Mouse (Mus musculus) limb, embryonic 15.5 days (tissue): Measurements from ENCODE around the gene Rhox4e. TPM values are rescaled to one million over a fixed set of nuclear protein-coding genes. Genes with fewer than 3 reads are reported as not detected.
"Not testable (repeated sequence)": the region's sequence is repeated elsewhere in the genome, so short reads cannot be mapped to it uniquely, and the experiment has no call there.

Experiments used
- ATAC-seq: fragments of 200-750 bp; cut with Nextera tagmentation; 2 replicates; pipeline ENCODE4 v1.8.0; 2017; ENCODE audit warnings: low read depth, moderate TSS enrichment; ENCODE audit not compliant: insufficient number of reproducible peaks, low FRiP score, low TSS enrichment
- H3K27ac ChIP-seq: fragments of 300-500 bp; sonication (generic); 2 replicates; pipeline ENCODE4 v1.5.1; 2015; ENCODE audit warnings: moderate library complexity, mild to moderate bottlenecking, inconsistent platforms
- H3K27me3 ChIP-seq: fragments of 300-500 bp; sonication (generic); 2 replicates; pipeline ENCODE4 v1.6.1; 2015; ENCODE audit warnings: inconsistent platforms
- H3K36me3 ChIP-seq: fragments of 300-500 bp; sonication (generic); 2 replicates; pipeline ENCODE4 v1.6.1; 2015; ENCODE audit warnings: inconsistent platforms
- H3K4me1 ChIP-seq: fragments of 300-500 bp; sonication (generic); 2 replicates; pipeline ENCODE4 v1.6.1; 2015; ENCODE audit warnings: inconsistent platforms
- H3K4me2 ChIP-seq: fragments of 300-500 bp; sonication (generic); 2 replicates; pipeline ENCODE4 v1.6.1; 2015; ENCODE audit warnings: mild to moderate bottlenecking, inconsistent platforms
- H3K4me3 ChIP-seq: fragments of 300-500 bp; sonication (generic); 2 replicates; pipeline ENCODE4 v1.5.1; 2015; ENCODE audit warnings: mild to moderate bottlenecking, inconsistent platforms
- H3K9ac ChIP-seq: fragments of 300-500 bp; sonication (generic); 2 replicates; pipeline ENCODE4 v1.6.1; 2015; ENCODE audit warnings: inconsistent platforms
- H3K9me3 ChIP-seq: fragments of 300-500 bp; sonication (generic); 2 replicates; pipeline ENCODE4 v1.6.1; 2016; ENCODE audit warnings: inconsistent platforms
- WGBS: fragments of 180-500 bp; shearing (Covaris S2); methylation state at CpG from one replicate; pipeline ENCODE4 v1.1.7; 2015; 5-methylcytosine and 5-hydroxymethylcytosine counted together
- polyA plus RNA-seq: library from polyadenylated mRNA; unstranded; fragments of >200 nt; fragmentation: Nextera tagmentation; extraction: Ambion mirVana; gene quantifications from 2 replicates; pipeline ENCODE4 v1.2.1, GENCODE M21; 2015

Gene Rhox4e
- polyA plus RNA-seq: not detected in 2 replicates

GRCm38 (mm10) chrX:37557112-37557511 is at the start of gene Rhox4e:
Gene Rhox4e, plus strand, starts transcription at chrX:37557412.
- not testable (repeated sequence) for H3K4me3 ChIP-seq, H3K9me3 ChIP-seq, ATAC-seq, H3K27ac ChIP-seq, H3K9ac ChIP-seq, H3K4me2 ChIP-seq, H3K27me3 ChIP-seq, H3K4me1 ChIP-seq, H3K36me3 ChIP-seq
- 96% methylated on average over 10 of the region's 18 CpGs for WGBS

DNA sequence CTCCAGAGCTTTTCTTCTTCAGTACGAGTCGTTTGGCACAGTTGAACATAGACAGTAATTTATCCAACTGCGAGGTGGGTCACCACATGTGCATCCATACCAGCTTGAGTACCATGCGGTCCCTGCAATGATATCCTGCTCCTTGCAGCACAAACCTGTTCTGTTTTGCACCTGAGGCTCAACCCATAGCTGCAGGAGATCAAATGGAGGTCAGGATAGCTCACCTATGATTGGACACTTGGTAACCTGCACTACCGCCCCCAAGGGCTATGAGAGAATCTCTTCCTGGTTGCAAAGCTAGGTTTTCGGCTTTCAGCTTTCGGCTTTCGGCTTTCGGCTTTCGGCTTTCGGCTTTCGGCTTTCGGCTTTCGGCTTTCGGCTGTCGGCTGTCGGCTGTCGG is 43.2 kb upstream of the Rhox4e start, which contains the start of gene Rhox4d:
Gene Rhox4d, plus strand, starts transcription at position 301 of the 400 bp plus-strand sequence.
- not testable (repeated sequence) for H3K4me2 ChIP-seq

DNA sequence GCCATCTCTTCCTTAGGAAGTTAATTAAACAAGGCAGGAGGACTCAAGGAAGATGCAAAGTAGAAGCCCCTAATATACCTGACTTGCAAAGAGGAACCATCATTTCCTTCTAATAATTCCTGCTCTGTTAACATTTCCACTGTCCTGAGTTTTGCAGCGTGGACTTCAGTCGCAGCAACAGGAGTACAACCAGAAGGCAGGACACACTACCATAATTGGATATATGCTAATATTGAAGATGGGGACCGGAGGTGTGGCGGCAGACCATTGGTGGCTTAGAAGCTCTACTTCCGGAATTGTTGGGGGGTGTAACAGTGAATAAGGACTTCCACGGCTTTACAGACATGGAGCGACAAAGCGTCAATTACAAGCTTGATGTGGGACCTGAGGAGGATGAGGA is 27.1 kb upstream of the Rhox4e start, which contains the start of gene Rhox2e:
Gene Rhox2e, plus strand, starts transcription at position 301 of the 400 bp plus-strand sequence.
- 90% methylated on average over 2 of the region's 8 CpGs for WGBS
- not testable (repeated sequence) for H3K4me2 ChIP-seq, H3K9me3 ChIP-seq, H3K9ac ChIP-seq, H3K27me3 ChIP-seq, ATAC-seq, H3K4me3 ChIP-seq, H3K36me3 ChIP-seq, H3K27ac ChIP-seq, H3K4me1 ChIP-seq

More for the DNA sequence above, 43.2 kb upstream of the Rhox4e start, which contains the start of gene Rhox4d:
- not testable (repeated sequence) for H3K4me1 ChIP-seq, H3K27ac ChIP-seq, ATAC-seq, H3K36me3 ChIP-seq, H3K27me3 ChIP-seq, H3K4me3 ChIP-seq, H3K9ac ChIP-seq, H3K9me3 ChIP-seq
- 96% methylated on average over 17 of the region's 18 CpGs for WGBS

DNA sequence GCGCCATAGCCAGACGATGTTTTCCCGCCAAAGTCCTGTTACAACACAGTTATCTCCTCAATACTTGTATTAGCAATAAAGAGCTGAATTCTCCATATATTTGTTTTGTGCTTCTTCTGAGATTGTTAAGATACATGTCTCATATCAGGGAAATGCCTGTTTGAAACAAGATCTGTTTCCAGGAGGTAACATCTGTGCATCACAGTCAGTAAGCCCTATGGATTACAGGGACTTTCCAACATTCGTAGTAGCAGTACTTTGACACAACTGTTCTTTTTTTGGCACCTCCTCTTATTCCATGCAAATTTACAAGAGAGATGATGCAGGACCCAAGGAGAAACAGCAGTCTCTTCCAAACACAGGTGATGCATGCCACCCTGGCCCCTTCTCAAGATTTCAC is 15.5 kb upstream of the Rhox4e start, which contains the start of gene Rhox3e:
Gene Rhox3e, plus strand, starts transcription at position 301 of the 400 bp plus-strand sequence.
- not testable (repeated sequence) for H3K36me3 ChIP-seq, H3K4me1 ChIP-seq, ATAC-seq, H3K9ac ChIP-seq, H3K27ac ChIP-seq, H3K4me3 ChIP-seq, H3K9me3 ChIP-seq, H3K4me2 ChIP-seq, H3K27me3 ChIP-seq
- 86% methylated on average over 1 of the region's 4 CpGs for WGBS

DNA sequence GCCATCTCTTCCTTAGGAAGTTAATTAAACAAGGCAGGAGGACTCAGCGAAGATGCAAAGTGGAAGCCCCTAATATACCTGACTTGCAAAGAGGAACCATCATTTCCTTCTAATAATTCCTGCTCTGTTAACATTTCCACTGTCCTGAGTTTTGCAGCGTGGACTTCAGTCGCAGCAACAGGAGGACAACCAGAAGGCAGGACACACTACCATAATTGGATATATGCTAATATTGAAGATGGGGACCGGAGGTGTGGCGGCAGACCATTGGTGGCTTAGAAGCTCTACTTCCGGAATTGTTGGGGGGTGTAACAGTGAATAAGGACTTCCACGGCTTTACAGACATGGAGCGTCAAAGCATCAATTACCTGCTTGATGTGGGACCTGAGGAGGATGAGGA is 13.9 kb downstream of the Rhox4e start, which contains the start of gene Rhox2f:
Gene Rhox2f, plus strand, starts transcription at position 301 of the 400 bp plus-strand sequence.
- H3K4me1 ChIP-seq, H3K27me3 ChIP-seq, H3K9me3 ChIP-seq, H3K27ac ChIP-seq, ATAC-seq, H3K36me3 ChIP-seq, H3K4me2 ChIP-seq, H3K4me3 ChIP-seq, H3K9ac ChIP-seq: not testable (repeated sequence)
- whole genome bisulfite sequencing: 94% methylated on average over 7 of the region's 8 CpGs

DNA sequence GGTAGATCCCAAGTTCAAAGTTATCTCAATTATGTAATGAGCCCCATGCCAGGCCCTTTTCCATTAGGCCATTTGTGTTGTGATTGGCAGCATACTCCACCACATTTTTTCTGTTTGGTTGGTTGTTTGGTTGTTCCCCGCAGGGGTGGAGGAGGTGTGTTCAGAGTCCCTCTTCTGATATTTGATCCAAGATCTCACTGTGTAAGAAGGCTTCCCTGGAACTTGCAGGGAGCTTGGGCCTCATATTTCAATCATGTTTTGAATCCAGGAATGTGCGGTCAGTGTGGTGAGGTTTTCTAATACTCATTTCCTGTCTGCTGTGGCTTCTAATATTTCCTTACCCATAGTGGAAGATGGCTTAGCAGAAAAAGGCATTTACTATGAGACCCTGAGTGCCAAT is 15.4 kb downstream of the Rhox4e start:
- H3K27ac ChIP-seq, H3K4me2 ChIP-seq, H3K9ac ChIP-seq, H3K4me1 ChIP-seq, H3K36me3 ChIP-seq, H3K4me3 ChIP-seq, H3K9me3 ChIP-seq, ATAC-seq, H3K27me3 ChIP-seq: not testable (repeated sequence)
- WGBS: 19% methylated on average over 2 of the region's 2 CpGs

DNA sequence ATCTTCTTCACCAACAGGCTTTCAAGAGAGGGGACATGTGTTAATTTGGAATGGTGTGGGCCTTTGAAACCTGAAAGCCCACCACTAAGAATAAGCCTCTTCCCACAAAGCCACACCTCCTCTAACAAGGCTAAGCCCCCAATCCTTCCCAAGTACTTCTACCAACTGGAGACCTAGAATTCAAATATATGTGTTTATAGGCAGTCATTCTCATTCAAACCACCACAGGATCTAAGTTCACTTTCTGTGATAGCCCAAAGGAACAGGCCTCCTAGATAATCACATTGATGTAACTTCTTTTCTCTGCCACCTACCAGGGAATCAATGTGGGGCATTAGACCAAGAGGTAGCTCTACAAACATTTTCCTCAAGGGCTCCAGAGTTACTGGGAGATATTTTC is 23.5 kb downstream of the Rhox4e start, which contains the start of gene Rhox3f:
Gene Rhox3f, plus strand, starts transcription at position 301 of the 400 bp plus-strand sequence.
- not testable (repeated sequence) for ATAC-seq, H3K4me1 ChIP-seq, H3K9ac ChIP-seq, H3K27me3 ChIP-seq, H3K9me3 ChIP-seq, H3K4me2 ChIP-seq, H3K4me3 ChIP-seq, H3K36me3 ChIP-seq, H3K27ac ChIP-seq

DNA sequence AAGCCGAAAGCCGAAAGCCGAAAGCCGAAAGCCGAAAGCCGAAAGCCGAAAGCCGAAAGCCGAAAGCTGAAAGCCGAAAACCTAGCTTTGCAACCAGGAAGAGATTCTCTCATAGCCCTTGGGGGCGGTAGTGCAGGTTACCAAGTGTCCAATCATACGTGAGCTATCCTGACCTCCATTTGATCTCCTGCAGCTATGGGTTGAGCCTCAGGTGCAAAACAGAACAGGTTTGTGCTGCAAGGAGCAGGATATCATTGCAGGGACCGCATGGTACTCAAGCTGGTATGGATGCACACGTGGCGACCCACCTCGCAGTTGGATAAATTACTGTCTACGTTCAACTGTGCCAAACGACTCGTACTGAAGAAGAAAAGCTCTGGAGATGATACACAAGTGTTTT is 50.4 kb downstream of the Rhox4e start, which contains the start of gene Rhox4f:
Gene Rhox4f, minus strand, starts transcription at position 101 of the 400 bp plus-strand sequence.
- 91% methylated on average over 18 of the region's 19 CpGs for WGBS
- H3K4me1 ChIP-seq, H3K4me2 ChIP-seq, H3K9ac ChIP-seq, H3K27ac ChIP-seq, H3K4me3 ChIP-seq, H3K27me3 ChIP-seq, H3K9me3 ChIP-seq, ATAC-seq, H3K36me3 ChIP-seq: not testable (repeated sequence)

Other genes starting within 250 kb of the Rhox4e start
- not detected in 2 replicates for gene Rhox3a2, start 177.4 kb upstream of the Rhox4e start, polyA plus RNA-seq
- gene Rhox4a2, start 166.6 kb upstream of the Rhox4e start, polyA plus RNA-seq: 0.36 and 0.70 TPM in 2 replicates
- not detected in 2 replicates for gene Rhox2b, start 145.3 kb upstream of the Rhox4e start, polyA plus RNA-seq
- 0.26 and 0.65 TPM in 2 replicates for gene Rhox4b, start 124.9 kb upstream of the Rhox4e start, polyA plus RNA-seq
- not detected in 2 replicates for gene Rhox2c, start 103.7 kb upstream of the Rhox4e start, polyA plus RNA-seq
- not detected in 2 replicates for gene Rhox3c, start 98.8 kb upstream of the Rhox4e start, polyA plus RNA-seq
- gene Rhox4c, start 77.1 kb upstream of the Rhox4e start, polyA plus RNA-seq: not detected in 2 replicates
- not detected in 2 replicates for gene Rhox2d, start 64.0 kb upstream of the Rhox4e start, polyA plus RNA-seq
- not detected in 2 replicates for gene Rhox4d, start 43.1 kb upstream of the Rhox4e start, polyA plus RNA-seq
- gene Rhox2e, start 27.0 kb upstream of the Rhox4e start, polyA plus RNA-seq: not detected in 2 replicates
- not detected in 2 replicates for gene Rhox3e, start 15.4 kb upstream of the Rhox4e start, polyA plus RNA-seq
- gene Rhox2f, start 14.0 kb downstream of the Rhox4e start, polyA plus RNA-seq: not detected in 2 replicates
- not detected in 2 replicates for gene Rhox3f, start 23.6 kb downstream of the Rhox4e start, polyA plus RNA-seq
- gene Rhox4f, start 50.3 kb downstream of the Rhox4e start, polyA plus RNA-seq: not detected in 2 replicates
- not detected in 2 replicates for gene Rhox3g, start 71.2 kb downstream of the Rhox4e start, polyA plus RNA-seq
- gene Rhox2g, start 86.1 kb downstream of the Rhox4e start, polyA plus RNA-seq: not detected in 2 replicates
- gene Rhox4g, start 93.9 kb downstream of the Rhox4e start, polyA plus RNA-seq: not detected in 2 replicates
- not detected in 2 replicates for gene Rhox3h, start 111.4 kb downstream of the Rhox4e start, polyA plus RNA-seq
- not detected in 2 replicates for gene Rhox2h, start 115.9 kb downstream of the Rhox4e start, polyA plus RNA-seq
- gene Rhox5, start 247.4 kb downstream of the Rhox4e start, polyA plus RNA-seq: 0.35 and 0.40 TPM in 2 replicates